Mouse (Mus musculus): ENCODE data around the gene Rps16. TPM values are rescaled to one million over a fixed set of nuclear protein-coding genes. Genes with fewer than 3 reads are reported as not detected.

The Rps16 gene
- polyA plus RNA-seq, 1 experiment from 2014 or later, result 464 TPM

DNA sequence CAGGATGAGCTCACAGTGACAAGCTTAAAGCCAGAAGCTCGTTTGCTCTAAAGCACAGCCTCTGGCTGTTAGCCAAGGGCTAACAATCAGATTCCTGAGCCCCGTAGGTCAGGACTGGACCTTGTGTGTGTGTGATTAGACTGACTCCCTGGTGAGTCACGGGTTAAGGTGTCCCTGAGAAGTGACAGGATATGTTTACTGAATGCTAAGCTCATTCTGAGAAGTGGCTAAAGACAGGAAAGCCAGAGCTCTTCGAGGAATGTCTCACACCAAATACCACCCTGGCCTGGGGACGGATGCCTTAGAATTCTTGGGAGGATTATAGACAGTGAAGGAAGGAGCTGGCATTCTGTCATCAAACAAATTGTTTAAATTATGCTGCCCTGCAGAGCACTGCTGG lies 7.5 kb downstream of the Rps16 start:
- H3K27me3 ChIP-seq (replicated peaks; ENCODE audit: control insufficient read depth, insufficient read depth, low read length), result no peaks in the 10 kb centered on the region
- no peak for ATAC-seq
- H3K9ac ChIP-seq (replicated peaks; ENCODE audit: low read depth, low read length), result peak overlapping the region; percentile 1; the same call in 1 of the 2 replicates
- no peak overlapping the region for H3K4me3 ChIP-seq (replicated peaks; ENCODE audit: low read length)
- no peak overlapping the region for H3K4me2 ChIP-seq (ENCODE audit: low read length)
- H3K27ac ChIP-seq (ENCODE audit: low read length), result no peak overlapping the region; the same call in 1 of the 2 replicates
- no peaks in the 10 kb centered on the region for H3K9me3 ChIP-seq (ENCODE audit: control insufficient read depth, low read length)
- WGBS, result 1% methylated on average over 5 of the region's 5 CpGs
- H3K36me3 ChIP-seq (ENCODE audit: control insufficient read depth, insufficient read depth), result peaks cover 24% of the 10 kb centered on the region
- peaks cover 3% of the 10 kb centered on the region for H3K4me1 ChIP-seq (replicated peaks; ENCODE audit: control insufficient read depth, insufficient read depth, low read length)

DNA sequence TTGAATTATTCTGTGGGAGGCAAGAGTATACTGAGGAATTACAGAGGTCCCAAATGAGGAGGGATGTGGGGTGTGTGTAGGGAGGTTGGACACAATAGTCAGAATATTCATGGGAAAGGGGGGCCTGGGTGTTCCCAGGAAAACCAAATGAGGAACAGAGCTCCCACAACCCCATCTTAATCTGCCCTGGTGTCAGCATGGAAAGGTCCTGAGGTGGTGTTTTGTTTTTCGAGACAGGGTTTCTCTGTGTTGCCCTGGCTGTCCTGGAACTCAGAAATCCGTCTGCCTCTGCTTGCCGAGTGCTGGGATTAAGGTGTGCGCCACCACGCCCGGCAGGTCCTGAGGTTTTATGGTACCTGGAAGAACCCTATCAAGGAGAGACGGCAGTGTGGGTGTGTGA lies 8.0 kb downstream of the Rps16 start:
- Histone ChIP-seq H3K4me2 (ENCODE audit: low read length) (no peak overlapping the region), H3K9me3 (ENCODE audit: control insufficient read depth, low read length) (no peaks in the 10 kb centered on the region), H3K27me3 (replicated peaks; ENCODE audit: control insufficient read depth, insufficient read depth, low read length) (no peaks in the 10 kb centered on the region), H3K4me1 (replicated peaks; ENCODE audit: control insufficient read depth, insufficient read depth, low read length) (peaks cover 3% of the 10 kb centered on the region), H3K27ac (ENCODE audit: low read length) (no peak overlapping the region), H3K4me3 (replicated peaks; ENCODE audit: low read length) (no peak overlapping the region), H3K36me3 (ENCODE audit: control insufficient read depth, insufficient read depth) (peaks cover 20% of the 10 kb centered on the region), H3K9ac (replicated peaks; ENCODE audit: low read depth, low read length) (no peak overlapping the region)
- 47% methylated on average over 7 of the region's 7 CpGs for WGBS
- no peak for ATAC-seq

DNA sequence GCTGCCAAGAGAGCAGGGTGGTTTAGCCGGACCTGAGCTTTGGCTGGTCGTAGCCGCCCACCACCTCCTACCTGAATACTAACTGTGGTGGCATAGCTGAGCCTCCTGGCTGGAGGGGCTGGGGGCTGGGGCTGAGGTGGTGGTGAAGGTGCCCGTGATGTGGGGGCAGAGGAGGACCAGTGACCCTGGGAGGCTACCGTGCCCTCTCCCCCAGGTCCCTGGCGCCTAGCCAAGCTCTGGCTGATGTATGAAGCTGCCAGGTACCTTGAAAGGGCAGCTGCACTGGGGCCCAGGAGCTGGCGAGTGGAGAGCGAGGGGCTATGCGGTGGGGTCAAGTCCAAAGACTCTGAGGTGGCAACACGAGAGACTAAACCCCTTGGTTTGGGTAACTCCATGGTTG lies 9.4 kb downstream of the Rps16 start:
- 91% methylated on average over 10 of the region's 10 CpGs for WGBS
- H3K27me3 ChIP-seq (replicated peaks; ENCODE audit: control insufficient read depth, insufficient read depth, low read length), result no peaks in the 10 kb centered on the region

DNA sequence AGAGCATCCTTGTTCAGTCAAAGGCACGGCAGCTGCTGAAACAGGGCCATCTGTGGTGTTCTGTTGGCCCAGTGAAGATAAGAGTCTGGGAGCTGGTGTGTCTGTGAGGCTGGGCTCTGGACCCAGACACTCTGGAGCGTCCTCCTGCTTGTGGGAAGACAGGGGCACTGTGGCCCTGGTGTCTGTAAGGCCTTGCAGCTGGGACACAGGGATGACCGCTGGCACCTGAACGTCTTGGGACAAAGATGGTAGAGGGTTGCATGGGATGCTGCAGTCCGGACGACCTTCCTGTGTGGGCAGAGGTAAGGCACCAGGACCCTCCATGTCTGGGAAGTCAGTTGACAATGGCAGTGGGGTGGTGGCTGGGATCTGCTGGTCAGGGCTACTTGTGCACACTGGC lies 9.8 kb downstream of the Rps16 start:
- Histone ChIP-seq H3K9ac (replicated peaks; ENCODE audit: low read depth, low read length) (no peak overlapping the region), H3K4me2 (ENCODE audit: low read length) (no peak overlapping the region), H3K4me1 (replicated peaks; ENCODE audit: control insufficient read depth, insufficient read depth, low read length) (peaks cover 3% of the 10 kb centered on the region), H3K27me3 (replicated peaks; ENCODE audit: control insufficient read depth, insufficient read depth, low read length) (no peaks in the 10 kb centered on the region), H3K9me3 (ENCODE audit: control insufficient read depth, low read length) (no peaks in the 10 kb centered on the region), H3K27ac (ENCODE audit: low read length) (no peak overlapping the region), H3K36me3 (ENCODE audit: control insufficient read depth, insufficient read depth) (peaks cover 23% of the 10 kb centered on the region), H3K4me3 (replicated peaks; ENCODE audit: low read length) (no peak overlapping the region)
- no peak for ATAC-seq
- WGBS, result 95% methylated on average over 6 of the region's 6 CpGs

More for the DNA sequence above, 9.4 kb downstream of the Rps16 start:
- ATAC-seq, result no peak
- H3K4me1 ChIP-seq (replicated peaks; ENCODE audit: control insufficient read depth, insufficient read depth, low read length), result peaks cover 3% of the 10 kb centered on the region
- H3K9ac ChIP-seq (replicated peaks; ENCODE audit: low read depth, low read length), result no peak overlapping the region
- no peak overlapping the region for H3K4me3 ChIP-seq (replicated peaks; ENCODE audit: low read length)
- H3K9me3 ChIP-seq (ENCODE audit: control insufficient read depth, low read length), result no peaks in the 10 kb centered on the region
- peaks cover 21% of the 10 kb centered on the region for H3K36me3 ChIP-seq (ENCODE audit: control insufficient read depth, insufficient read depth)
- no peak overlapping the region for H3K27ac ChIP-seq (ENCODE audit: low read length)
- H3K4me2 ChIP-seq (ENCODE audit: low read length), result no peak overlapping the region

DNA sequence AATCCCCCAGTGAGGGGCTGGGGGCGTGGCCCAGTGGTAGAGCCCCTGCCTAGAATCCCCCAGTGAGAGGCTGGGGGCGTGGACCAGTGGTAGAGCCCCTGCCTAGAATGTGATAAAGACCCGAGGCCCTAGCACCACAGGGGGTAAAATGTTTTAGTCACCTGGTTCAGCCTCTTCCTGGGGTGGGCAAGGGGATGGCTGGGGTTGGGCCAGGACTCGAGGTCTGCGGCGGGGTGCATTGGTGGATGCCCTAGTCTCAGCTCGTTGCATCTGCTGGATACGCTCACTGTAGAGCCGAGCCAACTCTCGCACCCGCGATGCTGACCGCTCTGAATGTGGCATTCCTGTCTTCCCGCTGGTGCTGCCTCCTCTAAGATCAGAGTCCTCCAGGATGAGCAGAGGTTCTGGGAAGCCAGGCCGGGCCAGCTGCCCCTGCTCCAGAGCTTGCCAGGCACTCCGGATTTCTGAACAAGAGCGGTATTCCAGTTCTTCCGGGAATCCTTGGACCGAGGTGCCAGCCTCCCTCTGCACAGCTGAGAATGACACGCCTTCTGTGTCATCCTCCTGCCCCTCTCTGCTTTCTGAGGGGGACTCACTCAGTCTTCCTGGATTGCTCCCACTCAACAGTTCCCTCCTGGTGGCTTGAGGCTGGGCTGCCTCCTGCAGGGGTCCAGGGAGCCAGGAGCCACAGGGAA lies 11.3 kb downstream of the Rps16 start:
- no peaks in the 10 kb centered on the region for H3K9me3 ChIP-seq (ENCODE audit: control insufficient read depth, low read length)
- 95% methylated on average over 19 of the region's 20 CpGs for WGBS
- no peaks in the 10 kb centered on the region for H3K27me3 ChIP-seq (replicated peaks; ENCODE audit: control insufficient read depth, insufficient read depth, low read length)
- H3K27ac ChIP-seq (ENCODE audit: low read length), result no peak overlapping the region
- no peak overlapping the region for H3K4me2 ChIP-seq (ENCODE audit: low read length)
- H3K4me3 ChIP-seq (replicated peaks; ENCODE audit: low read length), result no peak overlapping the region
- peaks cover 3% of the 10 kb centered on the region for H3K4me1 ChIP-seq (replicated peaks; ENCODE audit: control insufficient read depth, insufficient read depth, low read length)
- peaks cover 23% of the 10 kb centered on the region for H3K36me3 ChIP-seq (ENCODE audit: control insufficient read depth, insufficient read depth)
- no peak overlapping the region for H3K9ac ChIP-seq (replicated peaks; ENCODE audit: low read depth, low read length)
- ATAC-seq, result no peak

DNA sequence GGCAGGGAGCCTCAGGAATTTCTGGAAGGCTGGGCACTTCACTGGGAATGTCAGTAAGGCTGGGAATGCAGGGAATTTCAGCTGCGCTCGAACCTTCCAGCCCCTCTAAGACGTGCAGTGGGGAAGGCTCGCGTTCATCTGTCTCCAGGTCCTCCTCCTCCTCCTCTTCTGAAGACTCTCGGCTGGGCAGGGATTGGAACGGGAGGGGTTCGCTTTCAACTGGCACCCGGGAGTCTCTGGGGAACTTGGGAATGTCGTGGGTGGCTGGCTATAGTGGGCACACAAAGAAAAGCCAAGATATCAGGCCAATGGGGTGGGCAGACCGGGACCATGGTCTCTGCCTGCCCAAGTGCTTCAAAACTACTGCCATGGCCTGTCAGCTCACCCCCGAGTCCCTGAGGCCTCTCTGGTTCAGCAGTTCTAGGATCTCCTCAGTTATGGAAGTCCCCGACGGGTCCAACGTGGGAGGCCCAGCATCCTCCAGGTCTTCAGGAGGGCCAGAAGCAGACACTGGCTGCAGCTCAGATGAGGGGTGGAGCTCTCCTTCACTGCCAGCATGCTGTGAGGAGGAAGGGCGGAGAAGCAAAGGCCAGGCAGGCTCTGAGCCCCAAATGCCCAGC lies 12.1 kb downstream of the Rps16 start:
- Histone ChIP-seq H3K4me3 (replicated peaks; ENCODE audit: low read length) (no peak overlapping the region), H3K9ac (replicated peaks; ENCODE audit: low read depth, low read length) (no peak overlapping the region), H3K36me3 (ENCODE audit: control insufficient read depth, insufficient read depth) (peaks cover 28% of the 10 kb centered on the region), H3K4me1 (replicated peaks; ENCODE audit: control insufficient read depth, insufficient read depth, low read length) (peaks cover 3% of the 10 kb centered on the region), H3K4me2 (ENCODE audit: low read length) (no peak overlapping the region), H3K27me3 (replicated peaks; ENCODE audit: control insufficient read depth, insufficient read depth, low read length) (no peaks in the 10 kb centered on the region), H3K9me3 (ENCODE audit: control insufficient read depth, low read length) (no peaks in the 10 kb centered on the region), H3K27ac (ENCODE audit: low read length) (no peak overlapping the region)
- no peak for ATAC-seq
- WGBS, result 89% methylated on average over 16 of the region's 16 CpGs

DNA sequence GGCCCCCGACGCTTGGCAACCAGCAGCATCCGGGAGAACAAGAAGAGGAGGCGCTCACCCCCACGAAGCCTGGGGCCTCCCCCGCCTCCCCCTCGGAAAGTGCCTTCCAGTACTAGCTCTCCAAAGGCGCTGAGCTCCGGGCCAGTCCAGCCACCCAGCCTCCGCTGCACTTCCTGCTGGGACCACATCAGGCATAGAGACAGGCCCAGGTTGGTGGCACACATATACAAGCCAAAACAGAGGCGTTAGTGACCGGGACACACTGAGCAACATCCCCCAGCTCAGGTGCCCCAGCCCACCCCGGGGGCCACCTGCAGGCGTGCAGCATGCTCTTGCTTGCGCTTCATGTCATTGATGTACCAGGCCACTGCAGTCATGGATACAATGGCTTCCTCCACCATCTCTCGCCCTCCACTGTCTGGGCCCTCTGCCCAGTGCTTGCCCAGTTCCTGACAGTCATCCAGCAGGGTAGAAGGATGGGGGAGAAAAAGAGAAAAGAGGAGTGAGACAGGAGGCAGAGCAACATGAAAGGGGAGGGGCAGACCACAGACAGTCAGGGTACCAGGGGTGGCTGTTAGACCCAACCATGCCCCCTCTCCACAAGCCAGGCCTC lies 17.3 kb downstream of the Rps16 start:
- ATAC-seq, result no peak
- no peak overlapping the region for H3K4me2 ChIP-seq (ENCODE audit: low read length)
- H3K27me3 ChIP-seq (replicated peaks; ENCODE audit: control insufficient read depth, insufficient read depth, low read length), result no peaks in the 10 kb centered on the region
- peaks cover 18% of the 10 kb centered on the region for H3K4me1 ChIP-seq (replicated peaks; ENCODE audit: control insufficient read depth, insufficient read depth, low read length)
- no peak overlapping the region for H3K9ac ChIP-seq (replicated peaks; ENCODE audit: low read depth, low read length)
- WGBS, result 90% methylated on average over 16 of the region's 16 CpGs
- H3K4me3 ChIP-seq (replicated peaks; ENCODE audit: low read length), result no peak overlapping the region
- no peaks in the 10 kb centered on the region for H3K9me3 ChIP-seq (ENCODE audit: control insufficient read depth, low read length)
- peaks cover 14% of the 10 kb centered on the region for H3K36me3 ChIP-seq (ENCODE audit: control insufficient read depth, insufficient read depth)
- no peak overlapping the region for H3K27ac ChIP-seq (ENCODE audit: low read length)

DNA sequence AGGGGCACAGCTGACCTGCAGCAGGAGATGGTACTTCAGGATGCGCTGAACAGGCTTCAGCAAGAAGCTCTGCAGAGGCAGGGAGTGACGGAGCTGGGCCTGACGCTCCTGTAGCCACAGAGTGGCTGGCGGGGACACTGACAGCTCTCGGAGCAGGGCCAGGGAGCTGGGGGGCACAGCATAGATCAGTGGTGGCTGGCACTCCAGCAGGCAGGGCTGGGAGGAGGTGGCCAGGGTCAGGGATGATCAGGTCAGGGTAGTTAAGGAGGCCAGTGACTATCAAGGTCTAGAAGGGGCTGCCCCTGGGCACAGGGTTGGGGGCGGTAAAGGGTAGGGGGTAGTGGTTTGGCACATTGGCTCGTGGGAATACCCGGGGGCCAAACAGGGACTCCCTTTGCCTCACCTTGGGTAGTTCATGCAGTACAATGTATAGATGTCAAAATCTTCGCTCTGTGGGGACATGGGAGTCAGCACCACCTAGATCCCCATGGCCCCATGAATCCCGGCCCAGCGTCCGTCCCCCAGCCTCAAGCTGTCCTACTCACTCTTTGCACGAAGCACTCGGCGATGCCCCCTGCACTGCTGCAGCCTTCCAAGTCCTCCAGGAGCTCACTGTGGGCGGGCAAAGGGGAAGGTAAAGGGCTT lies 17.9 kb downstream of the Rps16 start:
- no peak for ATAC-seq
- Histone ChIP-seq H3K36me3 (ENCODE audit: control insufficient read depth, insufficient read depth) (peaks cover 13% of the 10 kb centered on the region), H3K27ac (ENCODE audit: low read length) (no peak overlapping the region), H3K9ac (replicated peaks; ENCODE audit: low read depth, low read length) (no peak overlapping the region), H3K4me1 (replicated peaks; ENCODE audit: control insufficient read depth, insufficient read depth, low read length) (peaks cover 18% of the 10 kb centered on the region), H3K4me2 (ENCODE audit: low read length) (no peak overlapping the region), H3K9me3 (ENCODE audit: control insufficient read depth, low read length) (no peaks in the 10 kb centered on the region), H3K4me3 (replicated peaks; ENCODE audit: low read length) (no peak overlapping the region), H3K27me3 (replicated peaks; ENCODE audit: control insufficient read depth, insufficient read depth, low read length) (no peaks in the 10 kb centered on the region)
- WGBS, result 92% methylated on average over 16 of the region's 16 CpGs

DNA sequence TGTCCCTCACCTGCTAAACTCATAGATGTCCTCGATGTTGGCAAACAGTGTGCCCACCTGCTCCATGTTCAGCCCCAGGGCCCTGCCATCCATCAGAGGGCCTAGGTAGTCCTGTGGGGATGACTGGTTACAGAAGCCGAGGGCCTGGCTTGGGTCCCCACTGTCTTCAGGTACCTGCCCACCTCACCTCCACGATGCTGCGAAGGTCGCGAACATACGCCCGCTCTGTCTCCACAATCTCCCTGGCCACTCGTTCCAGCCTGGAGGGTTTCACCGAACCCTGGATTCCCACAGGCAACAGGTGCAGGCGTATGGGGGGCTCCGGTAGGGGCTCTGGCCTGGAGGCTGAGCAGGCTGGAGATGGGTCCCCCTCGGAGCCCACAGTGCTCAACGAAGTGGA lies 19.6 kb downstream of the Rps16 start:
- H3K9ac ChIP-seq (replicated peaks; ENCODE audit: low read depth, low read length), result peak overlapping the region; percentile 85
- peaks cover 23% of the 10 kb centered on the region for H3K4me1 ChIP-seq (replicated peaks; ENCODE audit: control insufficient read depth, insufficient read depth, low read length)
- H3K27ac ChIP-seq (ENCODE audit: low read length), result no peak overlapping the region
- no peak for ATAC-seq
- H3K36me3 ChIP-seq (ENCODE audit: control insufficient read depth, insufficient read depth), result peaks cover 5% of the 10 kb centered on the region; the same call in 1 of the 2 replicates
- no peaks in the 10 kb centered on the region for H3K9me3 ChIP-seq (ENCODE audit: control insufficient read depth, low read length)
- H3K27me3 ChIP-seq (replicated peaks; ENCODE audit: control insufficient read depth, insufficient read depth, low read length), result no peaks in the 10 kb centered on the region
- H3K4me2 ChIP-seq (ENCODE audit: low read length), result peak overlapping the region; percentile 88
- H3K4me3 ChIP-seq (replicated peaks; ENCODE audit: low read length), result peak overlapping the region; percentile 75
- WGBS, result 94% methylated on average over 14 of the region's 14 CpGs
